Mouse (Mus musculus) CH12.LX (cell line): ENCODE data around the gene Lcn5. TPM values are rescaled to one million over a fixed set of nuclear protein-coding genes. Genes with fewer than 3 reads are reported as not detected.

Experiments used
- DNase-seq: peaks from one replicate; pipeline ENCODE4 v3.0.0-alpha.2; 2013; ENCODE audit errors: extremely low read depth
- H3K27ac ChIP-seq: 2 replicates; pipeline ENCODE4 v1.5.1; 2012; ENCODE audit warnings: low read depth, mild to moderate bottlenecking, control low read depth, moderate library complexity; ENCODE audit not compliant: insufficient read depth
- H3K27me3 ChIP-seq: replicated peaks from 2 replicates; pipeline ENCODE3; 2012; ENCODE audit warnings: inconsistent platforms
- H3K36me3 ChIP-seq, 2 experiments: replicated peaks in 1 of 2; 2 replicates each; pipeline versions ENCODE3 to v1.6.1; 2012; ENCODE audit warnings: inconsistent platforms in 1 of 2, low read length in 1 of 2, mild to moderate bottlenecking in 1 of 2, mixed read lengths in 1 of 2, moderate library complexity in 1 of 2; ENCODE audit not compliant: control insufficient read depth in 1 of 2, insufficient read depth in 1 of 2
- H3K4me1 ChIP-seq, 2 experiments: 2 replicates each; pipeline ENCODE4 v1.6.1; 2012; ENCODE audit warnings: inconsistent platforms in 1 of 2, moderate library complexity in 1 of 2; ENCODE audit not compliant: insufficient read depth in 2 of 2, control insufficient read depth in 1 of 2
- H3K4me2 ChIP-seq: 2 replicates; pipeline ENCODE4 v1.6.1; 2012; ENCODE audit warnings: low read depth, mild to moderate bottlenecking, control low read depth; ENCODE audit not compliant: poor library complexity, insufficient read depth, severe bottlenecking
- H3K4me3 ChIP-seq, 3 experiments: fragments of 150-350 bp in 1 of 3; sonication (generic) in 1 of 3; replicated peaks in 1 of 3; 2 replicates each; pipeline versions ENCODE3 to v1.5.1; 2011 to 2012; ENCODE audit warnings: low read depth in 2 of 3, low read length in 2 of 3, mild to moderate bottlenecking in 2 of 3, moderate library complexity in 2 of 3, control low read depth in 1 of 3, improper control_type of control experiment in 1 of 3, inconsistent platforms in 1 of 3, mixed read lengths in 1 of 3; ENCODE audit not compliant: poor library complexity in 1 of 3
- H3K79me2 ChIP-seq: replicated peaks from 2 replicates; pipeline ENCODE4 v1.6.1; 2012; ENCODE audit warnings: mild to moderate bottlenecking, moderate library complexity; ENCODE audit not compliant: control insufficient read depth, poor library complexity, insufficient read depth, severe bottlenecking; ENCODE audit errors: extremely low read depth
- H3K9ac ChIP-seq: 2 replicates; pipeline ENCODE4 v1.6.1; 2012; ENCODE audit warnings: low read depth, mild to moderate bottlenecking, control low read depth, moderate library complexity; ENCODE audit not compliant: insufficient read depth
- H3K9me3 ChIP-seq: replicated peaks from 2 replicates; pipeline ENCODE3; 2012; ENCODE audit warnings: low read length, inconsistent platforms, mixed read lengths
- CHD1 ChIP-seq: IDR thresholded peaks from 2 replicates; pipeline ENCODE4 v1.6.1; 2012; ENCODE audit warnings: low read depth, low read length, improper control_type of control experiment, inconsistent platforms
- CTCF ChIP-seq, 2 experiments: IDR thresholded peaks in 1 of 2; conservative IDR thresholded peaks in 1 of 2; 2 replicates each; pipeline ENCODE4 v1.5.1; 2011 to 2012; ENCODE audit warnings: low read depth in 2 of 2, low read length in 2 of 2, improper control_type of control experiment in 1 of 2, inconsistent platforms in 1 of 2, mild to moderate bottlenecking in 1 of 2, moderate library complexity in 1 of 2
- ELF1 ChIP-seq: IDR thresholded peaks from 2 replicates; pipeline ENCODE4 v1.6.1; 2014; ENCODE audit warnings: low read depth, mild to moderate bottlenecking, inconsistent platforms, low read length, improper control_type of control experiment
- EP300 ChIP-seq: IDR thresholded peaks from 2 replicates; pipeline ENCODE4 v1.6.1; 2011; ENCODE audit warnings: low read length, improper control_type of control experiment
- GABPA ChIP-seq: IDR thresholded peaks from 2 replicates; pipeline ENCODE4 v1.6.1; 2012; ENCODE audit warnings: low read depth, low read length, improper control_type of control experiment, inconsistent platforms; ENCODE audit not compliant: insufficient replicate concordance
- HCFC1 ChIP-seq: IDR thresholded peaks from 2 replicates; pipeline ENCODE4 v1.6.1; 2012; ENCODE audit warnings: low read depth, mild to moderate bottlenecking, inconsistent platforms, low read length, improper control_type of control experiment
- IRF4 ChIP-seq: IDR thresholded peaks from 2 replicates; pipeline ENCODE4 v1.6.1; 2014; ENCODE audit warnings: low read depth, mild to moderate bottlenecking, inconsistent platforms, low read length, improper control_type of control experiment
- JUN ChIP-seq: IDR thresholded peaks from 2 replicates; pipeline ENCODE4 v1.6.1; 2011; ENCODE audit warnings: low read depth, mild to moderate bottlenecking, low read length, improper control_type of control experiment, moderate library complexity; ENCODE audit not compliant: insufficient read depth
- JUND ChIP-seq: conservative IDR thresholded peaks from 2 replicates; pipeline ENCODE4 v1.6.1; 2011; ENCODE audit warnings: low read depth, low read length, improper control_type of control experiment
- KAT2A ChIP-seq: IDR thresholded peaks from 2 replicates; pipeline ENCODE4 v1.6.1; 2012; ENCODE audit warnings: low read length, improper control_type of control experiment, inconsistent platforms; ENCODE audit not compliant: insufficient replicate concordance
- MAX ChIP-seq: IDR thresholded peaks from 2 replicates; pipeline ENCODE4 v1.6.1; 2011; ENCODE audit warnings: low read length, improper control_type of control experiment
- MEF2A ChIP-seq: IDR thresholded peaks from 2 replicates; pipeline ENCODE4 v1.6.1; 2014; ENCODE audit warnings: low read depth, mild to moderate bottlenecking, inconsistent platforms, low read length, improper control_type of control experiment, borderline replicate concordance
- NELFE ChIP-seq: IDR thresholded peaks from 2 replicates; pipeline ENCODE4 v1.6.1; 2011; ENCODE audit warnings: low read depth, low read length, improper control_type of control experiment
- PAX5 ChIP-seq: IDR thresholded peaks from 2 replicates; pipeline ENCODE4 v1.6.1; 2012; ENCODE audit warnings: low read length, inconsistent platforms, mixed read lengths
- POLR2AphosphoS2 ChIP-seq: IDR thresholded peaks from 2 replicates; pipeline ENCODE4 v1.6.1; 2011; ENCODE audit warnings: low read depth, low read length, improper control_type of control experiment
- RCOR1 ChIP-seq: conservative IDR thresholded peaks from 2 replicates; pipeline ENCODE4 v1.6.1; 2012; ENCODE audit warnings: low read depth, mild to moderate bottlenecking, inconsistent platforms, low read length, improper control_type of control experiment
- SIN3A ChIP-seq: IDR thresholded peaks from 2 replicates; pipeline ENCODE4 v1.6.1; 2012; ENCODE audit warnings: low read length, improper control_type of control experiment, inconsistent platforms
- TBP ChIP-seq: conservative IDR thresholded peaks from 2 replicates; pipeline ENCODE4 v1.6.1; 2011; ENCODE audit warnings: low read depth, low read length, improper control_type of control experiment
- UBTF ChIP-seq: IDR thresholded peaks from 2 replicates; pipeline ENCODE4 v1.6.1; 2012; ENCODE audit warnings: low read depth, mild to moderate bottlenecking, inconsistent platforms, low read length, improper control_type of control experiment, moderate library complexity
- USF1 ChIP-seq: IDR thresholded peaks from 2 replicates; pipeline ENCODE4 v1.6.1; 2014; ENCODE audit warnings: low read depth, mild to moderate bottlenecking, inconsistent platforms, low read length, improper control_type of control experiment
- USF2 ChIP-seq: conservative IDR thresholded peaks from 2 replicates; pipeline ENCODE4 v1.6.1; 2011; ENCODE audit warnings: low read depth, low read length, improper control_type of control experiment
- ZC3H11A ChIP-seq: IDR thresholded peaks from 2 replicates; pipeline ENCODE4 v1.6.1; 2012; ENCODE audit warnings: low read depth, mild to moderate bottlenecking, inconsistent platforms, low read length, improper control_type of control experiment
- ZKSCAN1 ChIP-seq: IDR thresholded peaks from 2 replicates; pipeline ENCODE4 v1.6.1; 2012; ENCODE audit warnings: low read depth, inconsistent platforms, low read length, improper control_type of control experiment, borderline replicate concordance
- ZMIZ1 ChIP-seq: IDR thresholded peaks from 2 replicates; pipeline ENCODE4 v1.6.1; 2012; ENCODE audit warnings: low read depth, mild to moderate bottlenecking, inconsistent platforms, low read length, improper control_type of control experiment
- ZNF384 ChIP-seq: IDR thresholded peaks from 2 replicates; pipeline ENCODE4 v1.6.1; 2012; ENCODE audit warnings: low read depth, low read length, improper control_type of control experiment, inconsistent platforms
- dilution Hi-C: fragments of 300-500 bp; cut with MboI; formaldehyde crosslinking; loops from 2 replicates; pipeline ENCODE4 v1.14.3; 2020; ENCODE audit warnings: low sequenced_read_pairs; ENCODE audit not compliant: extremely low pct_unique_long_range_greater_than_20kb, extremely low pct_ligation_motif_present
- in situ Hi-C: fragments of 300-500 bp; cut with MboI; formaldehyde crosslinking; loops from 3 replicates; pipeline ENCODE4 v1.14.3; 2019; ENCODE audit warnings: low sequenced_read_pairs, low pct_ligation_motif_present, low pct_unique_long_range_greater_than_20kb, mixed read lengths
- polyA plus RNA-seq: library from polyadenylated mRNA; unstranded; fragments of >175 nt; gene quantifications from 2 replicates; pipeline ENCODE4 v1.2.1, GENCODE M21; 2012; ENCODE audit warnings: low read depth; ENCODE audit not compliant: insufficient read length
- total RNA-seq, 2 experiments: library from RNA; depleted of rRNA; stranded (reverse); fragments of 300-350 nt in 1 of 2; fragments of >200 nt in 1 of 2; gene quantifications; 2 replicates each; pipeline ENCODE4 v1.2.3; 2012 to 2014

Gene Lcn5
- total and polyA plus RNA-seq, 3 experiments: not detected

DNA sequence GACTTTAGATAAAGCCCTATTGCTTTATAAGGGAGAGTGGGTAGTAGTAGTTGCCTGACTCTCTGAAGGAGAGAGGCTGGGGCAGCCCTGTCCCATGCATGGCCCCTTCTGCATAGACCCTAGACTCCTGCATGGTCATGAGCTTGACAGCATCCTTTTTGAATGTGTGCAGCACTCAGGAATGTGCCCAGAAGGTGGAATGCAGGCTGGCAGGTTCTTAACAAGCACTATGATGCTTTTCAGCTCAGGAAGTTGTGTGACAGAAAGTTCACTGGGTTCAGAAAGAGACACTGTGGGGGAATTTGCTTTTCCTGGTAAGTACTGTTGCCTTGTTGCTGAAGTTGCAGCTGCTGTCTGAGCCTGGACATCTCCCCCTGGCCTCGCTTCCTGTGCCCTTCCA, 3.2 kb upstream of the Lcn5 start:
- Histone ChIP-seq H3K4me2 (no peak overlapping the region), H3K4me1 (peaks cover 15 to 20% of the 10 kb centered on the region in 2 experiments; a peak in 3 of 4 replicates), H3K36me3 (no peaks in the 10 kb centered on the region), H3K27me3 (peaks cover 59% of the 10 kb centered on the region), H3K79me2 (no peaks in the 10 kb centered on the region), H3K9me3 (no peaks in the 10 kb centered on the region), H3K4me3 (no peak overlapping the region), H3K9ac (no peak overlapping the region), H3K27ac (no peak overlapping the region)
- TF ChIP-seq MAX (no peak), NELFE (no peak), HCFC1 (no peak), UBTF (no peak), ELF1 (no peak), CHD1 (no peak), ZNF384 (no peak), USF2 (no peak), EP300 (no peak), ZC3H11A (no peak), USF1 (no peak), TBP (no peak), JUND (no peak), CTCF (conservative IDR thresholded peaks at IDR 0.05 in 1 of 2, IDR thresholded peaks at IDR 0.05 in 1 of 2; ENCODE audit: low read depth in 2 of 2, low read length in 2 of 2) (no peak), KAT2A (no peak)
- no peak for DNase-seq
- in situ Hi-C loops: no loop called here
- dilution Hi-C loops: no loop called here

DNA sequence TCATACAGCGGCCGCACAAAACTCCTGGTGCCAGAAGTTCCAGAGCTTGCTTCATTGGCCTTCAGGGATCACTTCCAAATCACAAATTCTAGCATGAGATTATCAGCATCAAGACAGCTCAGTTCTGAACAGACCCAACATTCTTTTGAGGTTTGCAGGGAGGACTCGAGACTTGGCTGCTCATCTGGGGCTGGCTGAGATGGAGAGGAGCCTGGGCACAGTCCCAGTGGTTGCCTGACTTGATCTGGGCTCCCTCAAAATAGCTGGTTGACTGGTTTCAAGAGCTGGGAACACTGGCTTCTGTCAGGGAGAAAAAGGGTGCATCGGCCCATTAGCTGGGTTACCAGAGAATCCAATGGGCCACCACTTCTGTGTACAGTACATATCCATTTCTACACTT, 1.1 kb upstream of the Lcn5 start:
- Histone ChIP-seq H3K4me3 (no peak overlapping the region), H3K9me3 (no peaks in the 10 kb centered on the region), H3K79me2 (no peaks in the 10 kb centered on the region), H3K27me3 (peaks cover 38% of the 10 kb centered on the region), H3K9ac (no peak overlapping the region), H3K4me1 (peaks cover 15 to 20% of the 10 kb centered on the region in 2 experiments; a peak in 3 of 4 replicates), H3K36me3 (no peaks in the 10 kb centered on the region), H3K27ac (no peak overlapping the region), H3K4me2 (no peak overlapping the region)
- dilution Hi-C loops (no loop called here), in situ Hi-C loops (no loop called here)
- DNase-seq: no peak
- TF ChIP-seq POLR2AphosphoS2: no peak
- TF ChIP-seq SIN3A: no peak
- no peak for TF ChIP-seq JUN
- TF ChIP-seq HCFC1: no peak
- no peak for TF ChIP-seq ZNF384
- no peak for TF ChIP-seq ZMIZ1
- no peak for TF ChIP-seq UBTF
- TF ChIP-seq NELFE: no peak
- TF ChIP-seq ELF1: no peak
- TF ChIP-seq ZC3H11A: no peak
- no peak for TF ChIP-seq IRF4
- no peak for TF ChIP-seq ZKSCAN1
- TF ChIP-seq RCOR1: no peak
- no peak for TF ChIP-seq GABPA
- TF ChIP-seq MEF2A: no peak
- no peak for TF ChIP-seq PAX5
